Mouse (Mus musculus) natural killer cell, adult 2 months (primary cell): ENCODE results near the gene Apol8.

Source experiments
- DNase-seq, 2 experiments: peaks; one replicate each; pipeline ENCODE4 v3.0.0; 2022; ENCODE audit warnings: low spot score in 2 of 2

The Apol8 gene

DNA sequence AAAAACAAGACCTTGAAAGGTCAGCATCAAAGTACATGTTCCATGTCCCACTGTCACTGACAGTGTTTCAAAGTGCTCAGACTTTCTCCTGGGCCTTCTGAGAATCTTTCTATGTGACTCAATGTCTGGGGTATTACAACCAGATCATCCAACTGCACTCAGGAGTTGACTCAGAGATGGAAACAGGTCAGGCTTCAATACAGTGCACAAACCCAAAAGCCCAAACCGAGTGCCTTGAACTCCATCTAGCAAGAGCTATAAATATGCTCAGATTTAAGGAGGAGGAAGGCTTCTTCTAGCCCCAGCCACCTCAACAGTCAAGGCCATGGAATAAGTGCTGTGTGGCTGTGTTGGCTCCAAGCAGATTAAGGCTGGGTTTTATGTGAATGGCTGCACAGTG, 29.0 kb upstream of the Apol8 start:
- no peak for DNase-seq

GRCm38 (mm10) chr15:77784039-77784824, 27.4 kb upstream of the Apol8 start:
- no peak for DNase-seq

DNA sequence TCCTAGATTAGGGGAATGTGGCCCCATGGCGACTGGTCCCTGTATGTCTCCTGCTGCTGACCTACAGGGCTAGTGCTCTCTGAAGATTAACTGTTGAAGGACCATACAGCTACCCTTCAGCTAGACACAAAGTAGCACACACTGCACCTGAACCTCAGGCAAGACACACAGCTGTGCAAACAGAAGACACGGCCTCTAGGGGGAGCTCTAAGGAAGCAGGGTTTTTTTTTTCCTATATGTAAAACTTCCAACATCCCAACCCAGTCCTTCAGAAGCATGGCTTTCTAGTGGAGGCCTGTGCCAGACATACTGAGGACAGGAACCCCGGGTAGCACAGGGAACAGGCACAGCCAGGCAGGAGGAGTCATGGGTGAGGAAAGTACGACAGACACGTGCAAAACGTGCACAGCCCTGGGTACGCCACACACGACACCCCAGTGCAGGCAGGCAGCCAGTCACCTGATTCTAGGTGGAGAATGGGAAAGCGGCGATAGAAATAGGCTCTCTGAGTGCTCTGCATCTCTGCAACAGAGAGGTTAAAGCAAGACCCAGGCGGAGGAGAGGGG, 25.7 kb upstream of the Apol8 start:
- DNase-seq, result peak; percentile 37 to 49

GRCm38 (mm10) chr15:77775186-77775963, 18.6 kb upstream of the Apol8 start:
- DNase-seq, result peak; percentile 70 to 82

GRCm38 (mm10) chr15:77774303-77774702, 17.5 kb upstream of the Apol8 start:
- no peak for DNase-seq

- DNase-seq, result no peak
Measured at GRCm38 (mm10) chr15:77773099-77773915, 16.5 kb upstream of the Apol8 start.

- DNase-seq, result no peak
Measured at GRCm38 (mm10) chr15:77770942-77771341, 14.1 kb upstream of the Apol8 start.

DNA sequence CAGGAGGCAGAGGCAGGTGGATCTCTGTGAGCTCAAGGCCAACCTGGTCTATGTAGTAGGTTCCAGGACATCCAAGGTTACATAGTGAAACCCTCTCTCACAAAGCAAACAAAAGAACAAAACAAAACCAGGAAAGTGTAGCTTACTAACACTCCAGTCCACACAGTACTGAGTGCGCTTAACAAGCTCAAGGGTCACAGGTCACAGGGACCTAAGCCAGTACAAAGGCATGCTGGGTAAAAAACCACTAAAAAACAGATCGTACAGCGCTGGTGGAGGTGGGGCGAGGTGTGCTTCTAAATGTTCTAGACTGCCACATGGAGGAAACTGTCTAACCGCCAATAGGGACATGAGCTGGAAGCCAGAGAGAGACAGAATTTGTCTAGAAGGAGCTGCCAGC, 13.5 kb upstream of the Apol8 start:
- no peak for DNase-seq

GRCm38 (mm10) chr15:77766981-77767380, 10.2 kb upstream of the Apol8 start:
- DNase-seq, result no peak

GRCm38 (mm10) chr15:77765484-77766093, 8.8 kb upstream of the Apol8 start:
- DNase-seq, result no peak

DNA sequence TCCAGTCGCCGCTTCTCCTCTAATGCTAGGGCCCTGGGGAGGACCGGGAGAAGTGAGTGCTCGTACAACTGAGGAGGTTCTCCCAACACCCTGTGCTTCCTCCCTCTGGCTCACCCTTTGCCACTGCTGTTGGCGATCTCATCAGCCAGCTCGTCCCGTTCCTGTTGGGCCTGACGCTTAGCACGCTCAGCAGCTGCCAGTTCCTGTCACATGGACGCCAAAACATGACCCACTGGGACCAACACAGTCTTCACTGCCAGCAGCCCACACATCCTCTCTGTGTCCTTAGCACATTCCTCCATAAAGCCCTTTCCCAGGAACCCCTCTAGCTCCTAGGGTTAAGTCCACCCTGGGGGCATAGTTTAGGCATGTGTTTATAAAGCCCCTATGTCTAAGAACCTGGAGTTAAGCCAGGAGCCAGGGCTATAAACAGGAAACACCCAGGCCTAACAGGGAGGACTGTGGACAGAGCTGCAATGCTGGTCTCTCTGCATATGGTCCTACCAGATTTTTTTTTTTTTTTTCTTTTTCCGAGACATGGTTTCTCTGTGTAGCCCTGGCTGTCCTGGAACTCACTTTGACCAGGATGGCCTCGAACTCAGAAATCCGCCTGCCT, 7.7 kb upstream of the Apol8 start:
- DNase-seq, result no peak

- DNase-seq, result no peak
Measured at GRCm38 (mm10) chr15:77763702-77764101, 6.9 kb upstream of the Apol8 start.

DNA sequence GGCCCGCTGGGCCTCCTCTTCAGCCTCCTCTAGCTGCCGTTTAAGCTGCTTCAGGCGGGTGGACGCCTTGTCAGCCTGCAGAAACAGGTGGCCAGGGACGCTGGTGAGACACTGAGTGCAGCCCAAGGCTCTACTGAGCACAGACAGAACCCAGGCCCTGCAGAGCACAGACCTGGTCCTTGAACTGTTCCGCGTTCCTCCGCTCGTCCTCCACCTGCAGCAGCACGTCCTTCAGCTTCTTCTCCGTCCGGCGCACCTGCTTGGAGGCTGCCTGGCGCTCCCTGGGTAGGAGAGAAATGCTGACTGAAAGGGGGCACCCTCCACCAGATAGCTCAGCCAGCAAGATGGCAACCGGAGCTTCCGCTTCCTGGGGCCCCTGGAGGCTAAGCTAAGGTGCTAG, 6.2 kb upstream of the Apol8 start:
- DNase-seq, result no peak

DNA sequence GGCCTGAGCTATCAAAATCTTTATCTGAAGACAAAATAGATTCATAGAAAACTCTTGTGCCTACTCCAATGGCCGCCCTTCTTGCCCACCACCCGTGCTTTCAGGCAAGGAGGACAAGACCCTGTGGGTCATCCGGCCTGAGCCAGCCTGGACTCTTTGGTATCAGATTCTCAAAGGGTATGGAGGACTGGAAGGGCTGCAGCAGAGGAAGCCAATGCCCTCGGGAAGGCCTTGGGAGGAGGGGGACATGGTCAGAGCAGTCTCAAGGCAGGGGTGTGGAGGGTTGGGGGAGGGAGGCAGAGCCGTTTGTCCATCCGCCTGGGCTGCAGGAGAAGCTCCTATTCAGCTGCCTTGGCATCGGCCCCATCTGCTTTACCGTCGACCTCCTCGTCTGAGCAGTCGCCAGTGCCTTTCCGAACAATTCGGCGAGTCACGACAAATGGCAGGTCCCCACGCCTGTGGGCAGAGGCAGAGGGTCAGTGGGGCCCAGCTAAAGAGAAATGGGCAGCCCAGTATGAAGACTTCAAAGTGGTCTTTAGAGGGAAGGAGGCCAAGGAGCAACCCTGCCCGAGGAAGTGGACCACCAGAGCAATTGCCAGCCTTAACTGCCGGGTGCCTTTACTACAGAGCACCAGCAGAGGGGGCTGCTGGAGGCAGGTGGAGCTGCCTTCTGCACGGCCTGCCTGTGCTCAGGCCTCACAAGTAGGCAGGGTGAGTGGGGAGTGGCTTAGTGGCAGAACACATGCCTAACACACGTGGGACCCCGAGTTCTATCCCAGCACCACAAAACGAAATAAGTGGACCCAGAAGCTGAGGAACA, 5.0 kb upstream of the Apol8 start:
- DNase-seq, result peak; percentile 32 to 53

- DNase-seq, result no peak
Measured at GRCm38 (mm10) chr15:77761083-77761482, 4.3 kb upstream of the Apol8 start.

DNA sequence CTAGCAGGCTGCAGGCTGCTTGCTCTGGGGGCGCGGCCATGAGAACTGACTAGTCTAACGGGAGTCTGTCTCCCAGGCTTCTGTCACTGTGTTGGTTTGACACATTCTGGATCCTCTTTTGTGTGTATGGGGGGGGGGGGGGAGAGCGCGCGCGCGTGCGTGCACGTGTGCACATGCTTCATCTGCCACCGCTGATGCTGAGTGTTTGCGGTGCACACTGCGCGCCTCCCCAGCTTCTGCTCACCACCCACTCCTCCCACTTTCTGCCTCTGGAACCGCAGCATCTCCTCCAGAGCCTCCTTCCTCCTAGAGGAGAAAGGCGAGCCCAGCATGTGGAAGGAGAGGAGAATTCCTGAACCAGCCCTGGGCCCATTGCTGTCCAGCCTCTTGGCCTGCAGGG, 3.2 kb upstream of the Apol8 start:
- DNase-seq, result no peak

DNA sequence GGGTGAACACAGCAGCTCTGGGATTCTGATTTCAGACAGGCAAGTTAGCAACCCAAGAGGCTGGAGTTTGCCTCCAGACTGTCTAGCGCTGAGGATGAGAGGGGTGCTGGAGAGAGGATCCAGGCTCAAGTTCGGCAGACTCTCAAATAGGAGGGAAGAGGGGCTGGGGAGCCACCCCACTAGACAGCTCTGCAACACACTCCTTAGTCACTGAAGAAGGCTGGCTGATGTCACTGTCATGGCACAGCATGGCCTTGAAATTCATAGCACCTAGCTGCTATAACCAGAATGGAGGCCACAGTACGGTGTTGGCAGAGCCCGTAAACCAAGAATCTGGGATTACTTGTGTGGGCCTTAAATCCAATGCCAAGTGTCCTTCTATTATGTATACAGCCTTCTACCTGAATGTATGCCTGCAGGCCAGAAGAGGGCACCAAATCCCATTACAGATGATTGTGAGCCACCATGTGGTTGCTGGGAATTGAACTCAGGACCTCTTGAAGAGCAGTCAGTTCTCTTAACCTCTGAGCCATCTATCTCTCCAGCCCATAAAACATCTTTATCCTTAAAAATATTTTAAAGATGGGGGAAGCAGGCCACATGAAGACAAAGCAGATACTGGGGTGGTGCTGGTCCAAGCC, 903 bp upstream of the Apol8 start:
- DNase-seq, result no peak

DNA sequence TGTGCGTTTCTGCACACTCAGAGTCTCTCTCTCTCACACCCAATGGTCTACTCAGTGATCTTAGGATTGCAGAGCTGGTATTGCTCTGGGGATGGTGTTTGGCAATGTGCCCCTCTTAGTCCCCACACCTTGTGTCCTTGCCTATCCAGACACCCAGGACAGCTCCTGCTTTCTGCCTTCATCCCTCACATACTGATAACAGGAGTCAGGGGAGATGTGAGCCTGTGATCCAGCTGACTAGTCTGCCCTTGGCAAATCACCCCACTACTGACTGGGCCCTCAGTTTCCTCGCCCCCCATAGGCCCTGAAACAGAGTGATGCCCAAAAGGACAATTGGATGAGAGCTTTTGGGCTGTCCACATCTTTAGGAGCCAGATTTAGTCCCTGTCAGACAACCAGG, 722 bp downstream of the Apol8 start:
- no peak for DNase-seq

DNA sequence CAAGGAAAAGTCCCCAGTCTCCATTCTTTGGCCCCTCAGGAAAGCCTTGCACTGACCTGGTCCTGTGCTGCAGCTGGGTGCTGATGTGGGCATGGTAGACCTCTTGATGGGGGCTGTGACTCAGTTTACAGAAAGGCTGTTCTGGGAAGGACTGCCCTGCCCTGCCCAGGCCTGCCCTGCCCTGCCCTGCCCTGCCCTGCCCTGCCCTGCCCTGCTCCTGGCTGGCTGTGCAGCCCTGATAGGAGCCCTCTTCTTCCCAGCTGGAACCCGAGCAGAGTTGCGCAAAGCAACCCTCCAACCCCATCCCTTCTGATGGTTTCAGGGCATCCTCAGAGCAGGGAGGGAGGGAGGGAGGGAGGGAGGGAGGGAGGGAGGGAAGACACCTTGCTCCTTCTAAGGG, 1.7 kb downstream of the Apol8 start:
- no peak for DNase-seq

- DNase-seq, result no peak
Measured at GRCm38 (mm10) chr15:77752443-77752842, 4.4 kb downstream of the Apol8 start.
